Mouse (Mus musculus) embryonic facial prominence, embryonic 11.5 days (tissue): ENCODE results near the gene Ttc12. TPM values are rescaled to one million over a fixed set of nuclear protein-coding genes. Genes with fewer than 3 reads are reported as not detected.

Experiments used
- ATAC-seq: fragments of 200-750 bp; cut with Nextera tagmentation; replicated peaks from 2 replicates; pipeline ENCODE4 v1.8.0; 2017; ENCODE audit warnings: low read depth; ENCODE audit not compliant: insufficient number of reproducible peaks, low FRiP score, low TSS enrichment
- DNase-seq: peaks from one replicate; pipeline ENCODE4 v3.0.0-alpha.2; 2015; ENCODE audit warnings: low spot score
- H3K27ac ChIP-seq: fragments of 300-500 bp; sonication (generic); replicated peaks from 2 replicates; pipeline ENCODE4 v1.5.1; 2014; ENCODE audit warnings: mild to moderate bottlenecking, low read depth, low read length, control low read depth
- H3K27me3 ChIP-seq: fragments of 300-500 bp; sonication (generic); 2 replicates; pipeline ENCODE4 v1.6.1; 2014; ENCODE audit warnings: mild to moderate bottlenecking, low read length, moderate library complexity, mixed read lengths; ENCODE audit not compliant: control insufficient read depth, insufficient read depth
- H3K36me3 ChIP-seq: fragments of 300-500 bp; sonication (generic); replicated peaks from 2 replicates; pipeline ENCODE4 v1.6.1; 2014; ENCODE audit warnings: low read depth, mild to moderate bottlenecking, low read length, moderate library complexity, mixed read lengths; ENCODE audit not compliant: control insufficient read depth, insufficient read depth
- H3K4me1 ChIP-seq: fragments of 300-500 bp; sonication (generic); 2 replicates; pipeline ENCODE4 v1.6.1; 2014; ENCODE audit warnings: low read length, mixed read lengths; ENCODE audit not compliant: control insufficient read depth, insufficient read depth
- H3K4me2 ChIP-seq: fragments of 300-500 bp; sonication (generic); 2 replicates; pipeline ENCODE4 v1.6.1; 2014; ENCODE audit warnings: low read depth, mild to moderate bottlenecking, control low read depth, low read length, moderate library complexity
- H3K4me3 ChIP-seq: fragments of 300-500 bp; sonication (generic); 2 replicates; pipeline ENCODE4 v1.5.1; 2014; ENCODE audit warnings: low read depth, low read length, control low read depth
- H3K9ac ChIP-seq: fragments of 300-500 bp; sonication (generic); replicated peaks from 2 replicates; pipeline ENCODE4 v1.6.1; 2014; ENCODE audit warnings: mild to moderate bottlenecking, control low read depth, low read length
- H3K9me3 ChIP-seq: fragments of 300-500 bp; sonication (generic); replicated peaks from 2 replicates; pipeline ENCODE4 v1.6.1; 2016; ENCODE audit warnings: mild to moderate bottlenecking, low read length, inconsistent platforms, mixed read lengths; ENCODE audit not compliant: control insufficient read depth
- WGBS: fragments of 180-500 bp; shearing (Covaris S2); extraction: QIAGEN DNeasy Blood & Tissue Kit; methylation state at CpG from one replicate; pipeline ENCODE4 v1.1.7; 2014; 5-methylcytosine and 5-hydroxymethylcytosine counted together
- polyA plus RNA-seq: library from polyadenylated mRNA; unstranded; fragments of >200 nt; fragmentation: Nextera tagmentation; extraction: Ambion mirVana; gene quantifications from 2 replicates; pipeline ENCODE4 v1.2.1, GENCODE M21; 2014

The Ttc12 gene
- polyA plus RNA-seq, 1 experiment from 2014 or later, result 1.9 TPM

DNA sequence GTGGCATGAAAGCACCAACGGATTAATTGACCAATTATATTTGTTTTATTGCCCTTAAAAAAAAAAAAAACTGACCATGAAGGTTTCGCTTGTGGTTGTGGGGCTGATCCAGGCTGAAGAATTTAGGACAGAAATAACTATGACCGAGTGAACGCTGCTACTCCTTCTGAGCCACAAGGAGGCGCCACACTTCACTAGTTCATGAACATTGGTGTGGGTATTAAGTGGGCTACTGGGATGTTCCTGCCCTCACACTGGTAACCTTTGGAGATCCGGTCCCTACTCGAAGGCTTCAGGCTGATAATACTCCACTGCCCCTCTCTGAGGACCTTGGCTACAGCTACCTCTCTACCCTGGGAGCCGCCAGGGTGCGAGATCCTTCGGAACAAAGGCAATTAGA lies 42.9 kb upstream of the Ttc12 start:
- no peak overlapping the region for H3K4me2 ChIP-seq
- H3K9me3 ChIP-seq, result no peaks in the 10 kb centered on the region
- no peaks in the 10 kb centered on the region for H3K27me3 ChIP-seq
- no peak overlapping the region for H3K9ac ChIP-seq
- ATAC-seq (no peak; the same call in 1 of the 2 replicates), DNase-seq (peak; percentile 57)
- H3K4me1 ChIP-seq, result no peaks in the 10 kb centered on the region; the same call in 1 of the 2 replicates
- H3K4me3 ChIP-seq, result no peak overlapping the region
- WGBS, result 56% methylated on average over 10 of the region's 10 CpGs
- no peaks in the 10 kb centered on the region for H3K36me3 ChIP-seq
- H3K27ac ChIP-seq, result no peak overlapping the region

DNA sequence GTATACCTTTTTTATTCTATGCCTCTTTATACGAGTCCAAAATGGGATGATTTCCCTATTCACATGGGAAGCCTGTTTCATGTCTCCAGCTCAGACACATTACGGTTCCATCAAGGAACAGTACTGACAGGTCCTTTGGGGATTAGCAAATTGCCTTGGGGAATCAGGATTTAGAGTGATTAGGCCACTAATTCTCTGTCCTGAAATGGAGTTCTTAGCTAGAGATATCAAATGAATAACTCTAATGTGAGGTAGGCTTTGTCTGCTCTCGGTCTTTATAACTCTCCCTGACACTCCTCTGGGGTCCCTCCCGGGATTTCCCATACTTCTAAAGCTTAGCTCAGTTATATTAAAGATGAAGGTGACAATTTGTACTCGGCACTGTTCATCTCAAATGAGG lies 42.0 kb upstream of the Ttc12 start:
- ATAC-seq (no peak), DNase-seq (no peak)

DNA sequence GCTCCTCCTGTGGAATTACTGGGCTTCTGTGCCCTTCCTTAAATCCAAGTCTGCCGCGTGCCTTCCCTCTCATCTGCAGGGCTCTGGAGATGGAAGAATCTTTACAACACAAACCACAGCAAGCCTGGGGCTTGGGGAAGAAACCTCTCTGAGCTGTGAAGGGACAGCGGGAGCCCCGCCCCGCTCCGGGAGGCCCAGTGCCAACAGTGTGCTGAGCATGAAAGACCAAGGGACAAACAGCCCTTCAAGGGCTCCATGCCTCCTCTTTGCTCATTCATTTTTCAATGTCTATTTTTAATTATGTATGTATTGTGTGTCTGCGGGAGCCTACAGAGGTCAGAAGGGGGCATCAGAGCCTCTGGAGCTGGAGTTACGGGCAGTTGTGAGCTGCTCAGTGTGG lies 41.3 kb upstream of the Ttc12 start:
- Histone ChIP-seq H3K9me3 (no peaks in the 10 kb centered on the region), H3K4me2 (no peak overlapping the region), H3K36me3 (no peaks in the 10 kb centered on the region), H3K27me3 (no peaks in the 10 kb centered on the region), H3K9ac (no peak overlapping the region), H3K4me1 (no peaks in the 10 kb centered on the region; the same call in 1 of the 2 replicates), H3K27ac (no peak overlapping the region), H3K4me3 (no peak overlapping the region)
- no peak for ATAC-seq
- WGBS, result 61% methylated on average over 8 of the region's 8 CpGs
- DNase-seq, result no peak

More for the DNA sequence above, 42.0 kb upstream of the Ttc12 start:
- no peak overlapping the region for H3K9ac ChIP-seq
- no peaks in the 10 kb centered on the region; the same call in 1 of the 2 replicates for H3K4me1 ChIP-seq
- H3K36me3 ChIP-seq, result no peaks in the 10 kb centered on the region
- H3K4me2 ChIP-seq, result no peak overlapping the region
- no peak overlapping the region for H3K27ac ChIP-seq
- no peaks in the 10 kb centered on the region for H3K9me3 ChIP-seq
- 62% methylated on average over 5 of the region's 5 CpGs for WGBS
- H3K27me3 ChIP-seq, result no peaks in the 10 kb centered on the region
- no peak overlapping the region for H3K4me3 ChIP-seq

DNA sequence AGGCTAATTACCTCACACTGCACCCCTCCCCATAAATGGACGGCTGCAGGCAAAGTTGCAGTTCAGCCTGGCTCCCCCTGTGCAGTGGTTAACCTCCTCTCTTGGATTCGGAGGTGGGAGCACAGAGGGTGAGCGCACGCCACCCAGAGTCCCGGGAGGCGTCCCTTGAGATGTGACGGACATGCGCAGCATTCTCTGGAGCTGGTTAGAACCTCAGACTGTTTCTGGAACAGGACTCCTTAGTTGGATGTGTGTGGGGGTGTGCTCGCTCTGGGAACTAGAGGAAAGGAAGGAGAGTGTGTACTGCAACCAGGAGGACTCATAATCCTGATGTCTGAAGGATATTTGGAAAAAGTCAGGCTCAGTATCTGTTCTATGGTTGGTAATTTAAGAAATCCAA lies 38.7 kb upstream of the Ttc12 start:
- ATAC-seq, result no peak

DNA sequence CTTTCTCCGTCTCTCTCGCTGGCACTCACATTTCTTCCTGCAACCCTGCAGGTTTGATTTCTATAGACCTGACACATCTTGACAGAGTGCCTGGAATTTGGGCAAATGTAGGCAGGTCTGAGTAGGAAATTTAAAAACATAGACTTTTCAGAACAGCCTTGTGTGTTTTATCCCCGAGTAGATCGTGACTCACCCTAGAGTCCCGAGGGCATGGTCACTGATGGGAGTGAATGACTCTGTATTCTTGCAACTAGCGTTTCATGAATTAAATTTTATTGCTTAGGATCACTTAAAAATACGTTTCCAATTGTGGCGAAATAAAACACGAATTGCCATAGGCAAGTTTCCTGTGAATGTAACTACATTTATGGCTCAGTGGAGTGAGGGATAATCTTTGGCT lies 37.9 kb upstream of the Ttc12 start:
- Histone ChIP-seq H3K27ac (no peak overlapping the region), H3K27me3 (no peaks in the 10 kb centered on the region), H3K9ac (no peak overlapping the region), H3K4me3 (no peak overlapping the region), H3K36me3 (no peaks in the 10 kb centered on the region), H3K9me3 (no peaks in the 10 kb centered on the region), H3K4me1 (no peaks in the 10 kb centered on the region), H3K4me2 (no peak overlapping the region)
- 85% methylated on average over 9 of the region's 9 CpGs for WGBS
- no peak for DNase-seq
- no peak for ATAC-seq

More for the DNA sequence above, 38.7 kb upstream of the Ttc12 start:
- no peak for DNase-seq
- WGBS, result 69% methylated on average over 9 of the region's 9 CpGs
- Histone ChIP-seq H3K9ac (no peak overlapping the region), H3K9me3 (no peaks in the 10 kb centered on the region), H3K36me3 (no peaks in the 10 kb centered on the region), H3K4me3 (no peak overlapping the region), H3K27me3 (no peaks in the 10 kb centered on the region), H3K27ac (no peak overlapping the region), H3K4me2 (no peak overlapping the region), H3K4me1 (no peaks in the 10 kb centered on the region)

DNA sequence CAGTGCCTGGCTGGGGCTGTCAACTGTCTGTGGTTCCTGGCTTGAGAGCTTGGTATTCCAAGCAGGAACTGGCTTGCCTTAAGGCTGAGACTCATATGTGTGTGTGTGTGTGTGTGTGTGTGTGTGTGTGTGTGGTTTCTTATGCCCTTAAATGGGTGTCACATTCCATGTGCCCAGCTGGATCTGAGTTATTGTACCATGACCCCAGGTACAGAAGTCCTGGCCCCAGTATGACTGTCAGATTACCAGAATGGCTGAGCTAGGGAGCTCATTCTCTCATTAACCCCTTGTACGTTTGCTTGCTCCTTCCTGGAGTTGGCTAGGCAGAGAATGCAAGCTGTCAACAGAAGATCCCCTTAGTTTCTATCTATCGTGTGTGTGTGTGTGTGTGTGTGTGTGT lies 28.3 kb upstream of the Ttc12 start:
- H3K4me2 ChIP-seq, result no peak overlapping the region

DNA sequence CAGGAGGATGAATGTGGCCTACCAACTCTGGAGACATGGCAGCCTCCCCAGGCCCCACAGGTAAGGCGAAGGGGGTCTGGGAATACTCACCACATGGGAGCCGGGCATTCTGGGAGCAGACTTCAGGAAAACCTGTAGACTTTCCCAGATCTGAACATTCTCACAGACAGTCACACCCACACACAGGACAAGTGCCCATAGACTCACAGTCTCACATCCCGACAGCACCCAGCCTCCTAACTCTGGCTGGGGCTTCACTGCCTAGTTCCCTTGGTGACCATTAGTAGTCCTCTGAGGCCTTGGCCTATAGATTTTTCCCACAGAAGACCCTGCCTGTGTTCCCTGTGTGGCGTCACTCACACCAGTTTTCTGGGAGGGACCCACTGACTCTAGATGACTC lies 24.6 kb upstream of the Ttc12 start:
- no peak for DNase-seq
- Histone ChIP-seq H3K27ac (no peak overlapping the region), H3K4me1 (no peaks in the 10 kb centered on the region), H3K9ac (no peak overlapping the region), H3K4me3 (no peak overlapping the region), H3K9me3 (no peaks in the 10 kb centered on the region), H3K36me3 (no peaks in the 10 kb centered on the region), H3K4me2 (no peak overlapping the region), H3K27me3 (no peaks in the 10 kb centered on the region)
- no peak for ATAC-seq
- WGBS, result 95% methylated on average over 4 of the region's 4 CpGs

More for the DNA sequence above, 28.3 kb upstream of the Ttc12 start:
- Histone ChIP-seq H3K9ac (no peak overlapping the region), H3K4me3 (no peak overlapping the region), H3K27me3 (no peaks in the 10 kb centered on the region), H3K4me1 (no peaks in the 10 kb centered on the region), H3K27ac (no peak overlapping the region), H3K9me3 (no peaks in the 10 kb centered on the region), H3K36me3 (no peaks in the 10 kb centered on the region)
- ATAC-seq (no peak), DNase-seq (no peak)
- 73% methylated on average over 2 of the region's 2 CpGs for WGBS

DNA sequence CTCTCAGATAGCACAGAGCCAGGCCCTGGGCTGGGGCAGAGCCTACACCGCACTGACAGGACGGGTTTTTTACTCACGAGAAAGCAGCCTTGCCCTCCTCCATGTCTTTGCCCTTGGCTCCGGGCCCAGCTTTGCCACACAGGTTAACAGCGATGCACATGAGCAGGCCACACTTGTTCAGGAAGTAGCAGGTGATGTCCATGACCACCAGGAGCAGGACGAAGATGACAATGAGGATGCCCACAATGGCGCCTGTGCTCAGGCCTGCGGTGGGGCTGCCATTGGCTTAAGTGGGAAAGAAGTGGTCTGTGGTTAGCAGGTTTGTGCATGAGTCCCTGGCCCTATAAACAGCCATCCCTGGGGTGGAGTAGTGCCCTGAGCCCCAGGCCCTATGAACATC lies 23.6 kb upstream of the Ttc12 start:
- no peak overlapping the region for H3K4me3 ChIP-seq
- no peaks in the 10 kb centered on the region for H3K4me1 ChIP-seq
- H3K9ac ChIP-seq, result no peak overlapping the region
- no peak overlapping the region for H3K4me2 ChIP-seq
- H3K9me3 ChIP-seq, result no peaks in the 10 kb centered on the region
- no peak for ATAC-seq
- 94% methylated on average over 8 of the region's 8 CpGs for WGBS
- no peak for DNase-seq
- H3K36me3 ChIP-seq, result no peaks in the 10 kb centered on the region
- H3K27ac ChIP-seq, result no peak overlapping the region
- H3K27me3 ChIP-seq, result no peaks in the 10 kb centered on the region
